Mouse (Mus musculus) neural tube, embryonic 11.5 days (tissue): Measurements from ENCODE around the gene Impad1. TPM values are rescaled to one million over a fixed set of nuclear protein-coding genes. Genes with fewer than 3 reads are reported as not detected.

Experiments
- ATAC-seq: fragments of 200-750 bp; cut with Nextera tagmentation; 2 replicates; pipeline ENCODE4 v1.8.0; 2017; ENCODE audit warnings: moderate number of reproducible peaks, mild to moderate bottlenecking, moderate TSS enrichment, moderate library complexity; ENCODE audit not compliant: insufficient read depth, low FRiP score, low TSS enrichment
- DNase-seq: peaks from one replicate; pipeline ENCODE4 v3.0.0-alpha.2; 2015; ENCODE audit warnings: low spot score
- H3K27ac ChIP-seq: fragments of 300-500 bp; sonication (generic); 2 replicates; pipeline ENCODE4 v1.5.1; 2014; ENCODE audit warnings: low read depth, mild to moderate bottlenecking, low read length
- H3K27me3 ChIP-seq: fragments of 300-500 bp; sonication (generic); 2 replicates; pipeline ENCODE4 v1.6.1; 2014; ENCODE audit warnings: mild to moderate bottlenecking, low read length, mixed read lengths; ENCODE audit not compliant: control insufficient read depth, insufficient read depth
- H3K36me3 ChIP-seq: fragments of 300-500 bp; sonication (generic); 2 replicates; pipeline ENCODE4 v1.6.1; 2014; ENCODE audit warnings: mild to moderate bottlenecking, low read length, moderate library complexity, mixed read lengths; ENCODE audit not compliant: control insufficient read depth, insufficient read depth
- H3K4me1 ChIP-seq: fragments of 300-500 bp; sonication (generic); 2 replicates; pipeline ENCODE4 v1.6.1; 2014; ENCODE audit warnings: low read length, mixed read lengths; ENCODE audit not compliant: control insufficient read depth, insufficient read depth
- H3K4me2 ChIP-seq: fragments of 300-500 bp; sonication (generic); 2 replicates; pipeline ENCODE4 v1.6.1; 2014; ENCODE audit warnings: low read depth, mild to moderate bottlenecking, moderate library complexity
- H3K4me3 ChIP-seq: fragments of 300-500 bp; sonication (generic); 2 replicates; pipeline ENCODE4 v1.5.1; 2014; ENCODE audit warnings: low read depth, low read length
- H3K9ac ChIP-seq: fragments of 300-500 bp; sonication (generic); 2 replicates; pipeline ENCODE4 v1.6.1; 2014; ENCODE audit warnings: mild to moderate bottlenecking, low read length
- H3K9me3 ChIP-seq: fragments of 300-500 bp; sonication (generic); 2 replicates; pipeline ENCODE4 v1.6.1; 2016; ENCODE audit warnings: low read length; ENCODE audit not compliant: control insufficient read depth
- WGBS: fragments of 180-500 bp; shearing (Covaris S2); extraction: QIAGEN DNeasy Blood & Tissue Kit; methylation state at CpG from one replicate; pipeline ENCODE4 v1.1.7; 2014; 5-methylcytosine and 5-hydroxymethylcytosine counted together
- polyA plus RNA-seq: library from polyadenylated mRNA; unstranded; fragments of >200 nt; fragmentation: Nextera tagmentation; extraction: Ambion mirVana; gene quantifications from 2 replicates; pipeline ENCODE4 v1.2.1, GENCODE M21; 2014

Gene Impad1
- polyA plus RNA-seq: 40.0 and 43.1 TPM in 2 replicates

DNA sequence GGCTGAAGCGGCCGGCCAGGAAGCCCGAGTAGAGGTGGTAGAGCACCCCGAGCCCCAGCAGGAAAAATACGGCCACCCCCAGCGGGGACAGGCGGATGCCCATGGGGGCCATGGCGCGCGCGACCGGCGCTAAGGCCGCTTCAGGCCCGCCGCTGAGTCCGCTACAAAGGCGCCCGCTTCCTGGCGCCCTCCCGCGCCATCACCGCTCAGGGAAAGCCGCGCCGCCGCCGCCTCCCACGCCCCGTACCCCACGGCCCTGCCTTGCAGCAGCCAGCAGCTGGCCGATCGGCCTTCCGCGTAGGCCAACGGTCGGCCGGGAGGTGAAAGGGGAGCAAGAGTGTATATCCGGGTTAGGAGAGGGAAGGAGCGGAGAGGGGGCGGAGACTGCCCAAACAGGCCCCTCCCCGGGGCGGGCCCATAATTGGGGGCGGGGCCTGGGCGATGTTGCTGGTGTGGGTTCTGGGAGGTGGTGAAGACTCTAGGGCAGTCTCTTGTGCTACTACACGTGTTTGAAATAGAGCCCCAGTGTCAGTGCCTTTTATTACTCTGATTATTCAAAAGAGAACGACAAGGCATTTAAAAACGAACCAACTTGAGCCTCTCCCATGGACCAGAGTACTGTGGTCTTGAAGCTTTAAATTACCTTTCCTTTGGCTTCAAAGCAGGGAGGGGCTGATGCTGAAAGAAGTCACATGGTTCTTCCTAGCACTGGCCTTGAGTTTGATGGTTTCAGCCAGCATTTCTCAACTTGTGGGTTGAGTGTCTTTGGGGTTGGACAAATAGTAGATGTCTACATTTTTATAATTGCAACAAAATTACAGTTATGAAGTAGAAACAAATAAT is at the start of gene Impad1:
Gene Impad1 (minus strand): TSS at position 364 of the 843 bp plus-strand sequence.
- Histone ChIP-seq H3K27ac (peak within 1 kb of the TSS; percentile 63), H3K27me3 (no peaks in the 10 kb centered on the region), H3K9ac (peak within 1 kb of the TSS; percentile 92), H3K4me3 (peak within 1 kb of the TSS; percentile 70), H3K36me3 (no peaks in the 10 kb centered on the region), H3K9me3 (no peaks in the 10 kb centered on the region), H3K4me2 (peak within 1 kb of the TSS; percentile 64), H3K4me1 (peaks cover 4% of the 10 kb centered on the region; the same call in 1 of the 2 replicates)
- DNase-seq (peak; percentile 89), ATAC-seq (peak; percentile 97)
- WGBS: under 1% methylated on average over 47 of the region's 48 CpGs

DNA sequence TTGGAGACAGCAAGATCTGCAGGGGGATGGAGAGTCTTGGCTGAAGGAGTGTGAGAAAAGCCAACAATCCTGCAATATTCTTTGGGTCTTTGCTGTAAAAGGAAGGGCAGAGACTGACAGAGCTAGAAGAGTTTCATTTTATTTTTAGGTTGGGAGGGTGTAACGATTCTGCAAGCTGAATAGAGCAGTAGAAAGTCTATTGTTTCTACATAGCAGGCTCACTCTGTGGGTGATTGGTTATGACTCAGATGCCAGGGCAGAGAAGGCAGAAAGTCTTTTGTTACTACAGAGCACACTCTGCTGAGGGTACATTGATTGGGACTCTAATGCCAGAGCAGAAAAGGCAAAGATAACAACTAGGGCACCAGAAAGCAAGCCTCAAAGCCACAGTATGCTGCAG is 47.0 kb upstream of the Impad1 start:
- Histone ChIP-seq H3K9me3 (no peaks in the 10 kb centered on the region), H3K4me2 (no peak overlapping the region), H3K27me3 (no peaks in the 10 kb centered on the region), H3K36me3 (no peaks in the 10 kb centered on the region), H3K27ac (no peak overlapping the region), H3K4me1 (no peaks in the 10 kb centered on the region), H3K9ac (no peak overlapping the region), H3K4me3 (no peak overlapping the region)
- DNase-seq (no peak), ATAC-seq (no peak)
- 39% methylated on average over 1 of the region's 1 CpGs for WGBS

DNA sequence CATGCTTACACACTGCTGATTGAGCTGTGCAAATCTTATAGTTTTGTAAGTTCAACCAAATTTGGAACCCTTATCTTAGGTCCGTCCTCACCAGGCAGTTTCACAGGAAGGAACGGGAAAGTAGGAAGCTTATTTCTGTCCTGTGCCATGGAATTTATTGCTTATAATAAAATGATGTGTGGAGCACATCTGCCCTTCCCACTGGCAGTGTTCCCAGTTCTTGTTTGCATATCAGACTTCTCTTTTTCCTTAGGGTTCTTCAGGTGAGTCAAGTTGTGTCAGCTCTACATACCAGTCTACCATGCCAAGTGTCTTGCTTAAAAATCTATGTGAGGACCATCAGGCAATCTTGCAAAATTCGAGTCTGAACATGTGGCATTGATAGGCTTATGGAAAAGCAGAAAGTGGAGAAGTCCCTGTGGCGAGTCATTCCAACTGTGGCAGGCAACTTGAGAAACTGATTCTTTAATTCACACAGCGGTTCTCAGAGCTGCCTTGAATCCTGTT is 40.7 kb upstream of the Impad1 start:
- no peak for ATAC-seq

DNA sequence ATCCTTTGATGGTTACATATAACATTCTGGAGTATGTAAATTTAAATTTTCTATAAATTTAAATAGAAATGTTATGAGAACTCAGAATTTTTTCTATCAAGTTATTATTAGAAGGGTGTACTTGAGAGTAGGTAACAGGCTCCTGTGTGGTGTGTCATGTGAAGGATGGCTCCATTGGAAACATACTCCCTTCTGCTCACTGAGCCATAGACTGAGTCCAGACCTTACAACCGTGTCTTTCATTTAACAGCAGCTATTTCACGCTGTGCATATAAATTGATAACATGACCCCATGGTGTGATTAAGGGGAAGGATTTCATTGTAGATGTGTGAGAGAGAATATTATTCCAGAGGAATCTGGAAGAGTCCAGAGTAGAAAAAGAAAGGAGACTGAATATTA is 35.0 kb upstream of the Impad1 start:
- WGBS: 71% methylated on average over 2 of the region's 2 CpGs
- Histone ChIP-seq H3K36me3 (no peaks in the 10 kb centered on the region), H3K4me1 (no peaks in the 10 kb centered on the region), H3K27ac (no peak overlapping the region), H3K27me3 (no peaks in the 10 kb centered on the region), H3K4me3 (no peak overlapping the region), H3K9ac (no peak overlapping the region), H3K9me3 (no peaks in the 10 kb centered on the region), H3K4me2 (no peak overlapping the region)
- no peak for ATAC-seq
- no peak for DNase-seq

More for the DNA sequence above, 40.7 kb upstream of the Impad1 start:
- Histone ChIP-seq H3K9me3 (no peaks in the 10 kb centered on the region), H3K4me3 (no peak overlapping the region), H3K4me2 (no peak overlapping the region), H3K4me1 (no peaks in the 10 kb centered on the region), H3K9ac (no peak overlapping the region), H3K27ac (no peak overlapping the region), H3K36me3 (no peaks in the 10 kb centered on the region), H3K27me3 (no peaks in the 10 kb centered on the region)
- WGBS: 84% methylated on average over 5 of the region's 5 CpGs
- no peak for DNase-seq

DNA sequence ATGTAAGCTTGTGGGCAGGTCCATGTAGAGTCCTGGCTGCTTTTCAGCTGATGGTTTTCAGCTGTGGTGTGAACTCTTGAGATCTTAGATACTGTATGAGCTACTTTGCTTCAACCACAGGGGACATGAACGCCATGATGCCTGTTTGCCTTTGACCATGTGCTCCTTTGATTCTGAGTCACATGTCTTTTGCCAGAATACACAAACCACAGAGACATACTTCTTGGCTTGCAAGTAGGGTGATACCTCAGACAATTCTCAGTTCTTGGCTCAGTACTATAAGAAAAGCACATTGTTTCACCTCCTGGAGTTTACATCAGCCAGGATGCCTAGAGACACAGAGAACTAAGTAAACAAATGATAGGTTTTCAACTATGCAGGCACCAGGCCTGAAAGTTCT is 29.0 kb upstream of the Impad1 start:
- Histone ChIP-seq H3K27ac (no peak overlapping the region), H3K9me3 (no peaks in the 10 kb centered on the region), H3K4me1 (no peaks in the 10 kb centered on the region), H3K4me2 (no peak overlapping the region), H3K4me3 (no peak overlapping the region), H3K27me3 (no peaks in the 10 kb centered on the region), H3K36me3 (no peaks in the 10 kb centered on the region), H3K9ac (no peak overlapping the region)
- 93% methylated on average over 1 of the region's 1 CpGs for WGBS
- no peak for ATAC-seq
- no peak for DNase-seq

DNA sequence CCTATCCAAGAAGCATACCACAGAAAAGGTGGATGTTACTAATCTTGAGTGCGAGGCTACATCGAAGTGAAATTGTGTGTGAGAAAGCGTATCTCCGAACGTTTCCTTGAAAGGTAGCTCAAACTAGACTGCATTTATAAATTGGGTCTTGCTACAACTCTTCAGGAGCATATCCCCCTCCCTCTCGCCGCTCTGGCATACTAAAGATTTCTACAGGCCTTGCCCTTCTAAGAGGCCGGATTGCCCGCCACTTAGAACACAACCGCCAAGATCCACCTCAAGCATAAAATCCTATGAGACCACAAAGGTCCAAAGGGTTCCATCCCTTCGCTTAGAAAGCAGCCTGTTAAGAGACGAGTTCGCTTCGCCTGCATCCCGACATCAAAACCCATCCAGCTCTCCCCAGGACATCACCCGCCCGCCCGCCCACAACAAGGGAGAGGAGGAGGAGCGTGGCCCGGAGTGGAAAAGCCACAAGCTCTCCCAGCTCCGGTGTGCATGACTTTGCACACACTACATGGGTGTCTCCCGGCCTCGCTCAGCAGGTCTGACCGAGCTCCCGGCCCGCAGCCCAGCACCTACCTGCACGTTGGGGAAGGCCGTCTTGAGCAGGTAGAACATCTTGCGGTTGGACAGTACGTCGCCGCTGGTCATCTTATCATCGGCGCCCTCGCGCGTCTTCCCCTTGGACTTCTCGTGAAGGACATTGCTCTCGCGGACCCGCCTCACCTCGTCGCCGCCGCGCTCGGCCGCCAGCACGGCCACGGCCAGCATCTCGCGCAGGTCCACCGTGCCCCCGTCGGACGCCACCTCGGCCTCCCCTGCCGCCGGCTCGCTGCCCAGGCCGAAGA is 789 bp downstream of the Impad1 start:
- H3K27me3 ChIP-seq: no peaks in the 10 kb centered on the region
- peak; percentile 66 for DNase-seq
- H3K9ac ChIP-seq: peak overlapping the region; percentile 92
- no peaks in the 10 kb centered on the region for H3K36me3 ChIP-seq
- peaks cover 4% of the 10 kb centered on the region; the same call in 1 of the 2 replicates for H3K4me1 ChIP-seq
- peak; percentile 58 for ATAC-seq
- H3K4me3 ChIP-seq: peak overlapping the region; percentile 70
- H3K4me2 ChIP-seq: peak overlapping the region; percentile 64
- 2% methylated on average over 58 of the region's 61 CpGs for WGBS
- H3K9me3 ChIP-seq: no peaks in the 10 kb centered on the region
- H3K27ac ChIP-seq: peak overlapping the region; percentile 63

DNA sequence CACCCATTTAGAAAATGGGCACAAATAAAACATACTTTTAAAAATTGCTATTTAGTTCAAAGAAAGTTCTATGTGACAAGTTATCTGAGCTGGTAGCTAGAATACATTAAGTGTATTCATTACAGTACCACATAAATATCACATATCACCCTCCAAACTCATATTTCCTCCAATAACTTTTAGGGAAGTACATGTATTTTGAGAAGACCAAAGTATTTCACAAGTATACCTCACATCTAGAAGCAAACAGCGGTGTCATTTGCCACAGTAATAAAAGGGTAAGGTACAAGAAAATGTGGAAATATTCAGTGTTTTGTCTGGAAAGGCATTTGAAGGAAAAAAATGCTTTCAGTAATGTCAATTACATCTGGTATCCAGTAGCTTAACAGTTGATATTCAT is 2.0 kb downstream of the Impad1 start:
- Histone ChIP-seq H3K27me3 (no peaks in the 10 kb centered on the region), H3K27ac (no peak overlapping the region), H3K4me2 (peak overlapping the region; percentile 64), H3K9ac (no peak overlapping the region), H3K4me1 (peaks cover 4% of the 10 kb centered on the region; the same call in 1 of the 2 replicates), H3K36me3 (no peaks in the 10 kb centered on the region), H3K9me3 (no peaks in the 10 kb centered on the region), H3K4me3 (no peak overlapping the region)
- 92% methylated on average over 1 of the region's 1 CpGs for WGBS
- no peak for DNase-seq
- no peak for ATAC-seq

DNA sequence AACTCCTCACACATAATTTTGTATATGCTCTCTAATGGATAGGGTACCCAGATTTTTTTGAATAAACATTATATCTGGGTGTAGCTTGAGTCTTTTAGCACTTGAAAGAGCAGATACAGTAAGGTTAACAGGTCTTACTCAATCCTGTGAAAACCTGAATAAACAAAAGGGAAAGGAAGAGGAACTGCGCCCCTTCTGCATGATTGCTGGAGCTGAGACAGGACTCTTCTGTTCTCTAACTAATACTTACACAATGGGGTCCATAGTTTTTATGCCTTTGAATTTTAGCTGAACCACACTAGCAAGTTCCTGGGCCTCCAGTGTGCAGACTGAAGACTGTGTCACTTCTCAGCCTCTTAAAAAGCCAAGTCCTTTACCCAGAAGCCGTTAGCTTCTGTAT is 8.0 kb downstream of the Impad1 start:
- DNase-seq (no peak), ATAC-seq (no peak)
- H3K9ac ChIP-seq: no peak overlapping the region
- no peaks in the 10 kb centered on the region for H3K9me3 ChIP-seq
- H3K27ac ChIP-seq: no peak overlapping the region
- no peaks in the 10 kb centered on the region for H3K27me3 ChIP-seq
- H3K36me3 ChIP-seq: no peaks in the 10 kb centered on the region
- no peak overlapping the region for H3K4me3 ChIP-seq
- H3K4me1 ChIP-seq: no peaks in the 10 kb centered on the region
- no peak overlapping the region for H3K4me2 ChIP-seq
- WGBS: 83% methylated on average over 2 of the region's 2 CpGs
